Mouse (Mus musculus) lung, embryonic 15.5 days (tissue): ENCODE results near the gene Krba1. TPM values are rescaled to one million over a fixed set of nuclear protein-coding genes. Genes with fewer than 3 reads are reported as not detected.

Source experiments
- ATAC-seq: fragments of 200-750 bp; cut with Nextera tagmentation; 2 replicates; pipeline ENCODE4 v1.8.0; 2017; ENCODE audit warnings: moderate number of reproducible peaks, borderline replicate concordance; ENCODE audit not compliant: low FRiP score, low TSS enrichment; ENCODE audit errors: extremely low read depth
- H3K27ac ChIP-seq: fragments of 300-500 bp; sonication (generic); 2 replicates; pipeline ENCODE4 v1.5.1; 2015; ENCODE audit warnings: moderate library complexity, mild to moderate bottlenecking, inconsistent platforms
- H3K27me3 ChIP-seq: fragments of 300-500 bp; sonication (generic); 2 replicates; pipeline ENCODE4 v1.6.1; 2015; ENCODE audit warnings: inconsistent platforms
- H3K36me3 ChIP-seq: fragments of 300-500 bp; sonication (generic); 2 replicates; pipeline ENCODE4 v1.6.1; 2015; ENCODE audit warnings: inconsistent platforms
- H3K4me1 ChIP-seq: fragments of 300-500 bp; sonication (generic); 2 replicates; pipeline ENCODE4 v1.6.1; 2015; ENCODE audit warnings: inconsistent platforms
- H3K4me2 ChIP-seq: fragments of 300-500 bp; sonication (generic); 2 replicates; pipeline ENCODE4 v1.6.1; 2015; ENCODE audit warnings: inconsistent platforms, mild to moderate bottlenecking, moderate library complexity
- H3K4me3 ChIP-seq: fragments of 300-500 bp; sonication (generic); 2 replicates; pipeline ENCODE4 v1.5.1; 2015; ENCODE audit warnings: mild to moderate bottlenecking, inconsistent platforms
- H3K9ac ChIP-seq: fragments of 300-500 bp; sonication (generic); 2 replicates; pipeline ENCODE4 v1.6.1; 2015; ENCODE audit warnings: inconsistent platforms
- H3K9me3 ChIP-seq: fragments of 300-500 bp; sonication (generic); 2 replicates; pipeline ENCODE4 v1.6.1; 2016; ENCODE audit warnings: inconsistent platforms
- WGBS: fragments of 180-500 bp; shearing (Covaris S2); methylation state at CpG from one replicate; pipeline ENCODE4 v1.1.7; 2015; 5-methylcytosine and 5-hydroxymethylcytosine counted together
- microRNA-seq: library from miRNA; unstranded; fragments of <30 nt; microRNA quantifications from one replicate; pipeline ENCODE4, GENCODE M21; 2016
- polyA plus RNA-seq: library from polyadenylated mRNA; unstranded; fragments of >200 nt; fragmentation: Nextera tagmentation; extraction: Ambion mirVana; gene quantifications from 2 replicates; pipeline ENCODE4 v1.2.1, GENCODE M21; 2015

The Krba1 gene
- polyA plus RNA-seq, 1 experiment from 2014 or later, result 19.8 TPM

DNA sequence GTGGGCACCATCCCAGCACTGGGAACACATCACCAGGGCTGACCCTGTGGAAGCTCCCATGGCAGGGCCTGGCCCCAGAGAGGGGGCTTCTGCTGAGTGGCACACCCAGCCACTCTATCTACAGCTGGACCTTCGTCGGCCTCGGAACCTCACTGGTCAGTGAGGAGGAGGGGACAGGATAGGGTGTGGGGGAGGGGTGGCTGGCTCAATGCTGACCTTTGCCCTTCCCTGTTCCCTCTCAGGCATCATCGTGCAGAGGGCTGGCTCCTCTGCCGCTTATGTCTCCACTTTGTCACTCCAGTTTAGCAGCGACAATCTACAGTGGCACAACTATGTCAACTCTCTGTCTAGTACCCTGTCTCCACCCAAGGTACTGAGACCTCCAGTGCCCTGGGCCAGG is 71.3 kb downstream of the Krba1 start:
- ATAC-seq, result no peak
- Histone ChIP-seq H3K9me3 (no peaks in the 10 kb centered on the region), H3K36me3 (no peaks in the 10 kb centered on the region), H3K9ac (no peak overlapping the region), H3K4me2 (no peak overlapping the region), H3K4me3 (no peak overlapping the region), H3K4me1 (no peaks in the 10 kb centered on the region), H3K27me3 (no peaks in the 10 kb centered on the region), H3K27ac (no peak overlapping the region)
- 28% methylated on average over 6 of the region's 6 CpGs for WGBS

DNA sequence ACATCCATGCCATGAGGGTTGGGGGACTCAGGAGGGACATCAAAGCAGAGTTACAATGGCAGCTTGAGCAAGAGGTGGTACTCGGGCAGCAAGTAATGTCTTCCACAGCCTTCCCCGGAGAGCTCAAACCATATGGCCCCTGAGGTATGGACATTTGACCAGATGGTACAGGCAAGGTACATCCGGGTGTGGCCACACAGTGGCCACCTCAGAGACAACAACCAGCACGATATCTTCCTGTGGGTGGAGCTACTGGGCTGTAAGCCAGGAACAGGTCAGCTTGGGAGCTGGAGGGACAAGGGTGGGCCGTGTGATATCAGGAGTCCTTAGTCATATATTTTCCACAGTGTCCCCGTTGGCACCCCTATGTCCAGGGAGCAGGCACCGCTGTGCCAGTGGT is 72.1 kb downstream of the Krba1 start:
- 74% methylated on average over 7 of the region's 7 CpGs for WGBS

More for the DNA sequence above, 72.1 kb downstream of the Krba1 start:
- no peak overlapping the region for H3K4me2 ChIP-seq
- H3K9ac ChIP-seq, result no peak overlapping the region
- H3K4me1 ChIP-seq, result no peaks in the 10 kb centered on the region
- no peak overlapping the region for H3K27ac ChIP-seq
- no peak overlapping the region for H3K4me3 ChIP-seq
- no peaks in the 10 kb centered on the region for H3K36me3 ChIP-seq
- no peaks in the 10 kb centered on the region for H3K9me3 ChIP-seq
- no peaks in the 10 kb centered on the region for H3K27me3 ChIP-seq
- ATAC-seq, result no peak

Small RNA genes lying within 50 kb of the gene (microRNA-seq; reads per million reads assigned to microRNA genes)
- gene Gm24325, result not detected

Other genes starting within 250 kb of the Krba1 start
- 18.9 and 22.0 TPM in 2 replicates for gene Zfp467, start 50.2 kb downstream of the Krba1 start, polyA plus RNA-seq
- gene Sspo, start 52.6 kb downstream of the Krba1 start, polyA plus RNA-seq, result 0.29 and 0.44 TPM in 2 replicates
- 9.4 and 11.7 TPM in 2 replicates for gene Atp6v0e2, start 142.0 kb downstream of the Krba1 start, polyA plus RNA-seq
- 6.0 and 7.3 TPM in 2 replicates for gene Lrrc61, start 159.2 kb downstream of the Krba1 start, polyA plus RNA-seq
- 76.6 and 84.0 TPM in 2 replicates for gene Rarres2, start 177.2 kb downstream of the Krba1 start, polyA plus RNA-seq
- gene Gm45021, start 194.0 kb downstream of the Krba1 start, polyA plus RNA-seq, result not detected in 2 replicates
- 28.1 and 30.9 TPM in 2 replicates for gene Repin1, start 198.3 kb downstream of the Krba1 start, polyA plus RNA-seq
- not detected in 2 replicates for gene Gm44965, start 198.4 kb downstream of the Krba1 start, polyA plus RNA-seq
- 5.5 and 8.3 TPM in 2 replicates for gene Zfp775, start 206.5 kb downstream of the Krba1 start, polyA plus RNA-seq
- gene AI854703, start 231.2 kb downstream of the Krba1 start, polyA plus RNA-seq, result 0.93 and 1.1 TPM in 2 replicates